Mouse (Mus musculus) G1E (cell line): ENCODE results near the gene Zbp1. TPM values are rescaled to one million over a fixed set of nuclear protein-coding genes. Genes with fewer than 3 reads are reported as not detected.

Experiments
- ATAC-seq: 2 replicates; pipeline ENCODE4 v1.8.0; 2016; ENCODE audit warnings: mild to moderate bottlenecking; ENCODE audit not compliant: insufficient number of reproducible peaks, poor library complexity, low FRiP score, severe bottlenecking; ENCODE audit errors: extremely low read depth
- DNase-seq: peaks from one replicate; pipeline ENCODE4 v3.0.0; 2012; ENCODE audit warnings: low spot score
- H3K27me3 ChIP-seq: 2 replicates; pipeline ENCODE4 v1.6.1; 2012; ENCODE audit warnings: mild to moderate bottlenecking, low read length, inconsistent platforms; ENCODE audit not compliant: insufficient read depth
- H3K36me3 ChIP-seq: replicated peaks from 2 replicates; pipeline ENCODE3; 2012; ENCODE audit warnings: mild to moderate bottlenecking, inconsistent platforms
- H3K4me1 ChIP-seq: 2 replicates; pipeline ENCODE4 v1.6.1; 2012; ENCODE audit warnings: low read depth, low read length, inconsistent platforms, mixed read lengths; ENCODE audit not compliant: insufficient read depth
- H3K4me3 ChIP-seq: 2 replicates; pipeline ENCODE4 v1.5.1; 2012; ENCODE audit warnings: low read depth, mild to moderate bottlenecking, inconsistent platforms, low read length, moderate library complexity, mixed read lengths
- H3K9me3 ChIP-seq: replicated peaks from 2 replicates; pipeline ENCODE4 v1.6.1; 2012; ENCODE audit warnings: inconsistent platforms
- CTCF ChIP-seq: IDR thresholded peaks from 2 replicates; pipeline ENCODE4 v1.5.1; 2012; ENCODE audit warnings: low read depth, low read length, inconsistent platforms, mixed read lengths
- GATA1 ChIP-seq: IDR thresholded peaks from 2 replicates; pipeline ENCODE4 v1.6.1; 2012; ENCODE audit warnings: borderline replicate concordance, low read length, inconsistent platforms, mixed read lengths
- GATA2 ChIP-seq: IDR thresholded peaks from 2 replicates; pipeline ENCODE4 v1.6.1; 2012; ENCODE audit warnings: low read depth, low read length, inconsistent platforms, borderline replicate concordance
- POLR2AphosphoS5 ChIP-seq: IDR thresholded peaks from 2 replicates; pipeline ENCODE4 v1.6.1; 2012; ENCODE audit warnings: low read depth, low read length, inconsistent platforms; ENCODE audit not compliant: insufficient replicate concordance
- TAL1 ChIP-seq: conservative IDR thresholded peaks from 2 replicates; pipeline ENCODE4 v1.6.1; 2012; ENCODE audit warnings: low read depth, low read length, inconsistent platforms, mixed read lengths
- polyA plus RNA-seq: library from polyadenylated mRNA; stranded (reverse); fragments of >175 nt; gene quantifications from 2 replicates; pipeline ENCODE4 v1.2.3, GENCODE M21; 2012
- total RNA-seq, 2 experiments: library from RNA; stranded (forward) in 1 of 2; stranded (reverse) in 1 of 2; fragments of 200-1000 nt in 1 of 2; fragments of >200 nt in 1 of 2; fragmentation: Nextera tagmentation in 1 of 2; gene quantifications; 2 replicates each; pipeline ENCODE4 v1.2.3; 2014 to 2017

Zbp1 gene
- total and polyA plus RNA-seq, 3 experiments: 0.11 TPM; not detected in 2

GRCm38 (mm10) chr2:173182796-173183195 is 35.9 kb downstream of the Zbp1 start:
- DNase-seq: no peak
- ATAC-seq: no peak
- Histone ChIP-seq H3K36me3 (no peaks in the 10 kb centered on the region), H3K4me1 (no peaks in the 10 kb centered on the region), H3K27me3 (no peaks in the 10 kb centered on the region), H3K9me3 (peaks cover 96% of the 10 kb centered on the region), H3K4me3 (no peak overlapping the region; the same call in 1 of the 2 replicates)
- TF ChIP-seq GATA2 (no peak), CTCF (no peak), POLR2AphosphoS5 (no peak), GATA1 (no peak), TAL1 (no peak)

- Histone ChIP-seq H3K27me3 (no peaks in the 10 kb centered on the region), H3K4me1 (no peaks in the 10 kb centered on the region), H3K36me3 (no peaks in the 10 kb centered on the region), H3K4me3 (no peak overlapping the region), H3K9me3 (peaks cover 96% of the 10 kb centered on the region)
- DNase-seq (no peak), ATAC-seq (no peak)
- TF ChIP-seq GATA1 (no peak), TAL1 (no peak), POLR2AphosphoS5 (no peak), CTCF (no peak), GATA2 (no peak)
Observed at GRCm38 (mm10) chr2:173181901-173182300, 36.8 kb downstream of the Zbp1 start.

GRCm38 (mm10) chr2:173181486-173181885 is 37.2 kb downstream of the Zbp1 start:
- TF ChIP-seq POLR2AphosphoS5 (no peak), CTCF (no peak), GATA1 (no peak), GATA2 (no peak), TAL1 (no peak)
- DNase-seq: no peak
- H3K4me1 ChIP-seq: no peaks in the 10 kb centered on the region
- no peaks in the 10 kb centered on the region for H3K27me3 ChIP-seq
- H3K9me3 ChIP-seq: peaks cover 96% of the 10 kb centered on the region
- no peak overlapping the region for H3K4me3 ChIP-seq
- ATAC-seq: no peak
- H3K36me3 ChIP-seq: no peaks in the 10 kb centered on the region

GRCm38 (mm10) chr2:173180721-173181388 is 37.9 kb downstream of the Zbp1 start:
- TF ChIP-seq CTCF (no peak), GATA2 (no peak), GATA1 (no peak), TAL1 (no peak), POLR2AphosphoS5 (no peak)
- no peak for ATAC-seq
- DNase-seq: no peak
- H3K4me3 ChIP-seq: no peak overlapping the region
- no peaks in the 10 kb centered on the region for H3K36me3 ChIP-seq
- peaks cover 96% of the 10 kb centered on the region for H3K9me3 ChIP-seq
- no peaks in the 10 kb centered on the region for H3K4me1 ChIP-seq
- no peaks in the 10 kb centered on the region for H3K27me3 ChIP-seq

GRCm38 (mm10) chr2:173180026-173180425 is 38.7 kb downstream of the Zbp1 start:
- peaks cover 94% of the 10 kb centered on the region for H3K9me3 ChIP-seq
- H3K36me3 ChIP-seq: no peaks in the 10 kb centered on the region
- DNase-seq (no peak), ATAC-seq (no peak)
- no peaks in the 10 kb centered on the region for H3K4me1 ChIP-seq
- TF ChIP-seq TAL1: no peak
- TF ChIP-seq CTCF: no peak
- TF ChIP-seq POLR2AphosphoS5: no peak
- no peak for TF ChIP-seq GATA2
- TF ChIP-seq GATA1: no peak
- no peak overlapping the region for H3K4me3 ChIP-seq
- no peaks in the 10 kb centered on the region for H3K27me3 ChIP-seq

- TF ChIP-seq TAL1: no peak
- TF ChIP-seq CTCF: no peak
- no peak for TF ChIP-seq POLR2AphosphoS5
- TF ChIP-seq GATA1: no peak
- TF ChIP-seq GATA2: no peak
- DNase-seq (no peak), ATAC-seq (no peak)
- H3K36me3 ChIP-seq: no peaks in the 10 kb centered on the region
- H3K4me1 ChIP-seq: no peaks in the 10 kb centered on the region
- H3K4me3 ChIP-seq: peak overlapping the region; percentile 5; the same call in 1 of the 2 replicates
- no peaks in the 10 kb centered on the region for H3K27me3 ChIP-seq
- H3K9me3 ChIP-seq: peaks cover 94% of the 10 kb centered on the region
Observed at GRCm38 (mm10) chr2:173179046-173179445, 39.7 kb downstream of the Zbp1 start.

- H3K36me3 ChIP-seq: no peaks in the 10 kb centered on the region
- H3K4me1 ChIP-seq: no peaks in the 10 kb centered on the region
- no peak overlapping the region for H3K4me3 ChIP-seq
- DNase-seq (no peak), ATAC-seq (no peak)
- no peak for TF ChIP-seq POLR2AphosphoS5
- no peak for TF ChIP-seq GATA2
- no peak for TF ChIP-seq TAL1
- TF ChIP-seq GATA1: no peak
- peaks cover 94% of the 10 kb centered on the region for H3K9me3 ChIP-seq
- H3K27me3 ChIP-seq: no peaks in the 10 kb centered on the region
Observed at GRCm38 (mm10) chr2:173177951-173178350, 40.8 kb downstream of the Zbp1 start.
